Mouse (Mus musculus) hindlimb bud, embryonic 11.5 days (tissue): ENCODE results near the gene Etfa.

Experiments
- DNase-seq: peaks from one replicate; pipeline ENCODE4 v3.0.0-alpha.2; 2012; ENCODE audit warnings: low read depth, low spot score; ENCODE audit errors: extremely low spot score

Etfa gene

DNA sequence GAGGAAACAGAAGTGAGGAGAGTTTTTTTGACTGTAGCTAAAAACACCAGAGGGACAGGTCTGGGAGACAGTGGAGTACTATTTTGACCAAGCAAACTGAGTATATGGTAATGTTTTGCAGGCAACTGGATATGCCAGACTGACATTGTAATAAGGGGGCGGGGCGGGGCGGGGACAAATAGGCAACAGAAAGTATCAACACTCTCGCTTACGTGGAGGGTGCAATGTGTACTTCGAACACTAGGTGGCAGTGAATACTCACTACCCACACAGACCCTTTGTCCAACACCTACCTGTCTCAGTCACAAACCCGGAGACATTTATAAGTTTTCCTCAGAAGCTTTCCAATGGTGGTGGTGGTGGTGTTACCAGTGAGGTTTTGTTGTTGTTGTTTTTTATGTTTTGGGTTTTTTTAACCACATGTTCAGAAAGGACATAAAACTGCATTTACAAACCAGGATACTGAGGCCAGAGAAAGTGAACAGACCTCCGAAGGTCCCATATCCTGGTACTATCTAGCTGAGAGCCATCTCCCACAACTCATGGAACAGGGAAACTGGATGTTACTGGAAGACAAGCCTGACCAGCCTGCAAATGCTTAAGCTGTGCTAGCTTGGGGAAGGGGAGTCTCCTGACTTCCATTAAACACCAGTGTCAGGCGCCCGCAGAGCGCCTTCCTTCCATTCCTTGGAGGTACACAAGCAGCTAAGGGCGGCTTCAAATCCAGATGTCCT, 82.6 kb downstream of the Etfa start:
- peak; percentile 95 for DNase-seq

DNA sequence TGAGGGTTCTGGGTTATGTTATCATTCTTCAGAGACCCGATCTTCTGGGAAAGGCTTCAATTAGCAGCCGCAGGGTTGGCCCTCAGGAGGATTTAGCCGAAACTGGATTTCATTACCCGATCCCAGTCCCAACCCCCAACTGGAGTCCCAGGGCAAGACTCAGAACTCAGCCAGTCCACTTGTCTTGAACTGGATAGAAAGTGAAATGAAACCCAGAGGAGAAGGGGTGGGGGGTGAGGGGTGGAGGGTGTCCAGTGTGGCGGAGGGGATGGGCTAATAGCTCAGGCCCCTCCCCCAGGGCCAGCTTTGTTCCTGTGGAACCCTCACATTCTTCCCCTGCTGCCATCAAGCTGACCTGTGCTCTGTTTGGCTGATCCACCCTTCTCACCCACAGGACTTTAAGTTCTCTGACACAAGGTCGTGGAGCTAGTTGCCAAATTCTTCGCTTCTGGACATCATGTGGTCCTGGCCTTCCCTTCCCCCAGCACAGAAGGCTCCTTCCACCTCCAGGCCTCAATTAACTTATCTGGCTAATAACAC, 86.7 kb downstream of the Etfa start:
- no peak for DNase-seq

DNA sequence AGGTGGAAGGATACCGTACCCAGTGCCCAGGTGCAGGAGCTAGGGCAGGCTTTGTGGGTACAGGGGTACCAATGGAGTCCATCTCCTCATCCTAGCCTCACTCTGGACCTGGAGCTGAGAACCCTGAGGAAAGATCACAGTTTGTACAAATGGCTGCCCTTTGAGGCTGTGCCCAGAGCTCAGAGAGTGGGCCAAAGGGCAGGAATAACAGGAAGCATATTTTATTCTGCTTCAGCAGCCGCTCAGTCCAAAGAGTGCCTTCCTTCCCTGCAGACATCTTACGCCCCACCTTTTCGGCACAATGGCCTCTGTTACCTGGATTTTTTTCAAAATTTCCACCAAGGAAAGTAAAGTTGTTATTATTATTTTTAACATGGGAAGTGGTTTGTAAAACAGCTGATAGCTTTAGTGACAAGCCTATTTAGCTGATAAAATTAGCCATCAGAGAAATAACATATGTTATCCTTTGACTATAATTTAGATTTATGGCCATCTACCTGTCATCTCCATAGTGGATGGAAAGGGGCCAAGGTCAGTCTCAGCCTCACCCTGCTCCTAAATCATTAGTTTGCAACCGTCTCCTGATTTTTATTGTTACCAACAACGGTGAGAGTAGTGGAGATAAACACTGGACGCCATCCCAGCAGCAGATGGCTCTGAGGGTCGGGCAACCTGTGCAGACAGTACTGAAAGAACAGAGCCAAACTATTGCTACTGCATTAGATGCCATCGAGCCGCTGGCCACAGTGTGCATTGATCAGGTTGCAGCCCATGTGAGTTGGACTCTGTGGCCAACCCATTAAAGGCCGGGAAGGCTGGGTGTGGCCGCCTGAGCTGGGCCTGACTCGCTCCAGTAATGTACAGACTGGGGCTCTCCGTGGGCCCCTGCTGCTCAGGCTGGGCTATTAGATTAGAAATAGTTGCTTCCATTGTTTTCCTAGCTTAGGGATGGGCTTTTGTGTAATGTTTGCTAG, 88.3 kb downstream of the Etfa start:
- DNase-seq = no peak

DNA sequence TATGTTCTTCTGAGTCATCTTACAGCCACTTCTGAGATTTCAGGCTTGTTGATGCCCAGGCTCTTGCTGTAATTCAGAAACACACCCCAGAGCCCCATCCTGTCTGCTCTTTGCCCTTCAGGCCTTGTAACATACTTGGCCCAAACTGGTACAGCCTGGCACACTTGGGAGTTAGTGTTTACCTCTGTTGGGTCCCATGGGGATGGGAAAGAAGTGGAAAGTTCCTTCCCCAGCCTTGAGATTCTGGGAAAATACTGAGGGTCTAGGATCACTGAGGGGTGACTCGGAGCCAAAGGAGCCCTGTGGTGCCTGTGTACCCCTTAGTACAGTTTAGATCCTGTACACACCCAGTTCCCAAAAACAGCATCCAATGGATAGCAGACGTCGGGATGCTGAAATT, 90.3 kb downstream of the Etfa start:
- DNase-seq = no peak

DNA sequence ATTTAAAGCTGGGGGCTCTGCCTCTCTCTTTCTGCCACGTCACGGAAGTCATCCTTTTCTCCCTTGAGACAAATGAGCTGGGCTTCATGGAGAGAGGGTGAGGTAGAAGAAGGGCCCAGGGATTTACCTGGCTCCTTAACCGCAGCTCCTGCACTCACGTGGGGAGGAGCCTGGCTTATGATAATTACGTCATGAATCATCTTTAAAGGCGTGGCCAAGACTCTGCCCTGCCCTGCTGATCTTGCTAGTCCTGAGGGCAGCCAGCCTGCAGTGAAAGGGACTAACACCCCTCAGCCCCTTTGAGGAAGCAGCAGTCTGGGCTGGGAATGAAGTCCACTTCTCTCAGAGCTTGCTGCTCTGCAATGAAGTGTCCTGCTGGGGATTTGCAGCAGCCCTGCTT, 100.9 kb downstream of the Etfa start:
- no peak for DNase-seq

DNA sequence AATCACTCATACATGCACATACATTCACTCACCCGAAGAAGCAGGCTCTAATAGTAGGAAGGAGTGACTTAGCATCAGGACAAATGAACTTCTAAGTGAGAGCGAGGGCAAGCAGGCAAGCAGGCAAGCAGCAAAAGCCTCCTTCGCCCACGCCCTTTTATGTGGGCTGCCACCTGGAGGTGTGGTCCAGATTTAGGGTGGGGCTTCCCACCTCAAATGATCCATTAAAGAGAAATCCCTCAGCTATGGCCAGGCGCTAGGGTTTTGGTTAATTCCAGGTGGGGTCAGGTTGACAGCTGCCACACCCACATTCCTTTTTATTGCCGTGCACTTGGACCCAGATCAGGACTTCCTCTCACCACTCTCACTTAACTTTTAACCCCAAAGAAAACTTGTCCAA, 101.6 kb downstream of the Etfa start:
- DNase-seq = no peak

DNA sequence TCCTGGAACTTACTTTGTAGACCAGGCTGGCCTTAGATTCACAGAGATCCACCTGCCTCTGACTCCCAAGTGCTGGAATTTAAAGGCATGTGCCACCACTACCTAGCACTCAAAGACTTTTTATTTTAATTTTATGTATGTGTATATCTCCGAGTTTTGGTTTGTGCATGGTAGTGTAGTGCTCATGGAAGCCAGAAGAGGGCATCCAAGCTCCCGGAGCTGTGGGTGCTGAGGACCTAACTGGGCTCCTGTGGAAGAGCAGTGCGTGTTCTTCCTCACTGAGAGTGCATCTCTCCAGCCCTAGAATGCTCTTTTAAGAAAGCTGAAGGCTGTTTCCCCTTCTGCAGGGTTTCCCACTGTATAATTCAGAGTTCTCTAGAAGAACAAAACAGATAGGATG, 102.2 kb downstream of the Etfa start:
- DNase-seq = no peak

DNA sequence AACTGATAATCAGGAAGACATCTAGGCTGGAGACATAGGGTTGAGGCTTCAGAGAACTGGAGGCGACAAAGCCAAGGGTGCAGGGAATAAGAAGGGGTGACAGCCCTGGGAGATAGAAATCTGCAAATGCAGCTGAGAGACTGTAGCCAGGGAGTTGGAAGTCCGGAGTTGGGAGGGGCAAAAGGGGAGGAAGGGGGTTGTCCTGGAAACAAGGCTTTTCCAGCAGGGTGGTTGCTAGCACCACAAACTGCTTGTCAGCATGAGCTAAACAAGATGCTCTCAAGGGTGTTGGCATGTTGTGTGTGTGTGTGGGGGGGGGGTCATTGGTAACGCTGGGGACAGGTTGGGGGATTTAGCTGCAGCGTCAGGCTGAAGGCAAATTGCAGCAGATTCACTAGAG, 103.2 kb downstream of the Etfa start:
- no peak for DNase-seq

DNA sequence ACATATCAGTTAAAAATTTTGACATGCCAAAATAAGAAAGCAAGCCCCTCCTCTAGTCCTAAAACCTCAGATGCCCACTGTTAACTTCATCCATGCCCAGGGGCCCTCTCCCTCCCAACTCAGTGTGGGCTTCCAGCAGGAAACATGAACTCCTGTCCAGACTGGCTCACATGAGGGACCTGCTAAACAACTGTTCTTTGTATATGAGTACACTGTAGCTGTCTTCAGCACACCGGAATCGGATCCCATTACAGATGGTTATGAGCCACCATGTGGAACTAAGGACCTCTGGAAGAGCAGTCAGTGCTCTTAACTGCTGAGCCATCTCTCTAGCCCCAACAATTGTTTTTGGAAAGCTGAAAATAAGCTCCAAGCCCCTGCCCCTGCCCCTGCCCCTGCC, 105.3 kb downstream of the Etfa start:
- no peak for DNase-seq

DNA sequence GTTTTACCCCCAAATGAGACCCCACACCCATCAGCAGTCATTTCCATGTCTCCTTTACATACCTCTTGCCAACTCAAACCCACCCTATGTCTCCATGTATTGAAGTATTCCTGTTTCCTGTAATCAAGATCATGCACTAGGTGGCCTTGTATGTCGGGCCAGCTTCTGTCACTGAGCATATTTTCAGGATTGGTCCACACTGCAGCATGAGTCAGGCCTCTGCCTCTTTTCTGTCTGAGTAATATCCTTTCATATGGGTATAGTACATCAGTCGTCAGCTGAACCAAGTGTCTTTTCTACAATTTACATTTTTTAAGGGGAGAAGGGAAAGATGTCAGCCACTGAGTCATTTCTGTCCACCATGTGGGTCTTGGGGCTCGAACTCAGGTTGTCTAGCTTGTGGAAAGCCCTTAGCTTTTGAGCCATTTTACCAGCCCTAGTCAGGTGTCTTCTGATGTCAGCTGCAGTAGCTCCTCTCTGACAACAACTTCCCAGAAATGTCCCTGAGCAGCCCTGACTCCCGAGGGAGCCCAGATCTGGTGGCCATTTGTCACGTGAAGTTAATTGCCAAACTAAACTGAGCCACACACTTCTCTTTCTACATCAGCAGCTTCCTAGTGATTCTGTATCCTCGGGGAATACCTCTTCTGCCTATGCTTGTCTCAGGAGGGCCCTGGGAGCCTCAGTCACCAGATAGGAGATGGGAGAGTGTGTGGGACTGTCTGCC, 106.9 kb downstream of the Etfa start:
- DNase-seq = no peak
